Mouse (Mus musculus): Measurements from ENCODE around the gene Tmem8. TPM values are rescaled to one million over a fixed set of nuclear protein-coding genes. Genes with fewer than 3 reads are reported as not detected.
"Not testable (repeated sequence)": the region's sequence is repeated elsewhere in the genome, so short reads cannot be mapped to it uniquely, and the experiment has no call there.

Tmem8 gene
- total RNA-seq (2014; fragmentation: Nextera tagmentation) (5.3 and 8.6 TPM in 2 replicates), total RNA-seq (2017) (2.1 and 3.7 TPM in 2 replicates)

- peak; percentile 92 for ATAC-seq (replicated peaks; ENCODE audit: poor library complexity, severe bottlenecking)
Measured at GRCm38 (mm10) chr17:26113181-26113948, at the start of gene Tmem8. Gene Tmem8 (plus strand): TSS chr17:26113299.

- no peak for ATAC-seq (replicated peaks; ENCODE audit: poor library complexity, severe bottlenecking)
Measured at GRCm38 (mm10) chr17:26064916-26065315, 48.2 kb upstream of the Tmem8 start.

- no peak for ATAC-seq (replicated peaks; ENCODE audit: poor library complexity, severe bottlenecking)
Measured at GRCm38 (mm10) chr17:26066488-26067020, 46.5 kb upstream of the Tmem8 start.

GRCm38 (mm10) chr17:26068024-26068830 lies 44.9 kb upstream of the Tmem8 start:
- ATAC-seq (replicated peaks; ENCODE audit: poor library complexity, severe bottlenecking), result peak; percentile 30; the same call in 1 of the 2 replicates

GRCm38 (mm10) chr17:26068831-26069739 lies 44.0 kb upstream of the Tmem8 start, which contains the start of gene Rab11fip3:
Gene Rab11fip3 (minus strand): TSS chr17:26069555.
- peak; percentile 77 for ATAC-seq (replicated peaks; ENCODE audit: poor library complexity, severe bottlenecking)

GRCm38 (mm10) chr17:26070136-26070535 lies 43.0 kb upstream of the Tmem8 start:
- ATAC-seq (replicated peaks; ENCODE audit: poor library complexity, severe bottlenecking), result no peak

- ATAC-seq (replicated peaks; ENCODE audit: poor library complexity, severe bottlenecking), result no peak
Measured at GRCm38 (mm10) chr17:26075246-26075645, 37.9 kb upstream of the Tmem8 start.

GRCm38 (mm10) chr17:26078851-26079250 lies 34.2 kb upstream of the Tmem8 start:
- no peak for ATAC-seq (replicated peaks; ENCODE audit: poor library complexity, severe bottlenecking)

- ATAC-seq (replicated peaks; ENCODE audit: poor library complexity, severe bottlenecking), result no peak
Measured at GRCm38 (mm10) chr17:26080867-26081266, 32.2 kb upstream of the Tmem8 start.

GRCm38 (mm10) chr17:26087059-26087564 lies 26.0 kb upstream of the Tmem8 start:
- ATAC-seq (replicated peaks; ENCODE audit: poor library complexity, severe bottlenecking), result no peak

GRCm38 (mm10) chr17:26089905-26090632 lies 23.0 kb upstream of the Tmem8 start, which contains the start of gene Decr2:
Gene Decr2 (minus strand): TSS chr17:26090337.
- peak; percentile 88 for ATAC-seq (replicated peaks; ENCODE audit: poor library complexity, severe bottlenecking)

GRCm38 (mm10) chr17:26094531-26095110 lies 18.5 kb upstream of the Tmem8 start:
- ATAC-seq (replicated peaks; ENCODE audit: poor library complexity, severe bottlenecking), result no peak

GRCm38 (mm10) chr17:26095121-26095740 lies 17.9 kb upstream of the Tmem8 start, which contains the start of gene Nme4:
Gene Nme4 (minus strand): TSS chr17:26095602.
- ATAC-seq (replicated peaks; ENCODE audit: poor library complexity, severe bottlenecking), result peak; percentile 75

- no peak for ATAC-seq (replicated peaks; ENCODE audit: poor library complexity, severe bottlenecking)
Measured at GRCm38 (mm10) chr17:26098461-26098860, 14.6 kb upstream of the Tmem8 start.

GRCm38 (mm10) chr17:26099316-26099715 lies 13.8 kb upstream of the Tmem8 start:
- ATAC-seq (replicated peaks; ENCODE audit: poor library complexity, severe bottlenecking), result not testable (repeated sequence)

- ATAC-seq (replicated peaks; ENCODE audit: poor library complexity, severe bottlenecking), result no peak
Measured at GRCm38 (mm10) chr17:26100166-26100565, 12.9 kb upstream of the Tmem8 start.

- ATAC-seq (replicated peaks; ENCODE audit: poor library complexity, severe bottlenecking), result no peak
Measured at GRCm38 (mm10) chr17:26101478-26101877, 11.6 kb upstream of the Tmem8 start.

GRCm38 (mm10) chr17:26105619-26106018 lies 7.5 kb upstream of the Tmem8 start:
- no peak for ATAC-seq (replicated peaks; ENCODE audit: poor library complexity, severe bottlenecking)
